Mouse (Mus musculus) layer of hippocampus, adult 11-12 months (tissue): ENCODE data around the gene Olfr914.

Experiments
- DNase-seq: peaks from one replicate; pipeline ENCODE4 v3.0.0; 2022; ENCODE audit warnings: low spot score

Olfr914 gene

DNA sequence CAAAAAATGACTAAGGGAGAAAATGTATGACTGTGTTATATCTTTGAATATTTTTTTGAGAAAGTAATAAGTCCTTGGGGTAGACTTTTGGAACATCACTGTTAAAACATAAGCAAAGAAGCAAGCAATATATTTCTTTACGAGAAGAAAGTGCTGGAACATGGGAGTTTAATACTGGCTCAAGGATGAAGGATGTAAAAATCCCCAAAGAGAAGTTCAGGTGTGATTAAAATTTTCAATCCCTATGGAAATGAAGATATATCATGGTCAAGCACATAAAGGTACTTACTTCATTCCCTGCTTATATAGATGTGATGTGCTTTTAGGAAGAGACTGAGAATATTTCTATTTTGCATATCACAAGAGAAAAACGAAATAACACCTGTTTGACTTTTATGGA lies at the start of gene Olfr914:
Gene Olfr914, plus strand, starts transcription at position 301 of the 400 bp plus-strand sequence.
- no peak for DNase-seq

DNA sequence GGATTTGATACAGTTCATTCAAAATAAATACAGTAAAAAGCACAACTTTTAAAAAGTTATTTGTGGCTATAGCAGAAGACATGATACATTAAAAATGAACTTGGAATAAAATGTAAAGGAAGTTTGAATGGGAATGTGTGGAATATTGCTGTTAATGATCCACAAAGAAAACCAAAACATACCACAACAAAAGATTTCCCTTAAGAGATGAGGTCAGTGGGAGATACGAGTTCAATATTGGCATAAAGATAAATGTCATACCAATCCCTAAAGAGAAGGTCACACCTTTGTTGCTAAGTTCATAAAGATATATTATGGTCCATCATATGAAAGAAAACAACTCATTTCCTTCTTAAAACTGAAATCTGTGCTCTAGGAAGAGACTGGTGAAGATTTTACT lies 25.0 kb upstream of the Olfr914 start, which contains the start of gene Olfr912:
Gene Olfr912, plus strand, starts transcription at position 301 of the 400 bp plus-strand sequence.
- no peak for DNase-seq

- DNase-seq = no peak
Measured at GRCm38 (mm10) chr9:38591056-38591455, 13.8 kb upstream of the Olfr914 start.

GRCm38 (mm10) chr9:38592459-38592858 lies 12.4 kb upstream of the Olfr914 start, which contains the start of gene Olfr913:
Gene Olfr913 (plus strand): TSS chr9:38592759.
- no peak for DNase-seq

DNA sequence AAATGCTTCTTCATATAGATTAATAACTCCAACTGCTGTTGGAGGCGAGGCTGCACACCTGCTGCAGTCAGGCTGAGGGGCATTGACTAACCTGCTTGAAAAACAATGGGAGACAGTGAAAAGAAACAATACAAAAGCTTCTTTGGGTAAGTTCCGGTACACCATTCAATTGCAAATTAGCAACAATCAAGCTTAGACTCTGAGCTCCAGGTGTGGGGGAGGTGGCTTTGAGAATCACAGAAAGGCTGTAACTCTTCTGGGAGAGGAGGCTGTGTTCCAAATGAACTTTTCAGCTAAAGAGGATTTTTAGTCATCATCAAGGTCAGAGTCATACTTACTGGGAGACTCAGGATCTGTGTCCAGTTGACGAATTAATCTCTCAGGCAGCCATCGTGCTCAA lies 27.5 kb downstream of the Olfr914 start:
- no peak for DNase-seq

DNA sequence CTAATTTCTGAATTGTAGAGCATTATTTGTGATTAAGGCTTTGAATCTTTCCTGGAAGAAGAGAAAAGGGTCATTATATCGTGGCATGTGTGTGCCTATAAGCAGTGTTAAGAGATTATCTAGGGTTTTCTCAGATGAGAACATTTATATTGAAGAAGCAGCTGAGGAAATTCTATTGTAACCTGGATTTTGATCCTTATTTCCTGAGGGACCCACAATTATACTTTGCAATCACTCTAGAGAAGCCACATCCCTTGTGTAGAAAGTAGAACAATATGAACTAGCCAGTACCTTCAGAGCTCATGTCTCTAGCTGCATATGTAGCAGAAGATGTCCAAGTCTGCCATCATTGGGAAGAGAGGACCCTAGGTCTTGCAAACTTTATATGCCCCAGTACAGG lies 54.9 kb downstream of the Olfr914 start, which contains the start of gene Olfr916:
Gene Olfr916, minus strand, starts transcription at position 101 of the 400 bp plus-strand sequence.
- DNase-seq = no peak
